In the genomic region with DNA sequence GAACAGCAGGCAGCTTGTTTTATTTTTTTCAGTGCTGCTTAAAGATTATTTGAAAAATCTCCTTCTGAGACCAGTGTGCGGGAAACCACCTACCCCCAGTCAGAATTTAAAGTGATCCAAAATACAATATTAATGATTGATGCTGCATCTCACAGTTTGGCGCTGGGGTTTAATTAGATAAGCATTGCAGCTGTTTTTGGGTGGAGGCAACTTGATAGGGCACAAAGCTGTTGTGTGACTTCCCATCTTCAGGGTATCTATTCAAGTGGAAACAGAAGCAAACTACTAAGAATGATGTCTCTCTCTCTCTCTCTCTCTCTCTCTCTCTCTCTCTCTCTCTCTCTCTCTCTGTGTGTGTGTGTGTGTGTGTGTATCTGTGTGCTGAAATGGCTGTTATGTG, we compare ENCODE assay signal across 25 mouse cellular contexts.
DNase-seq lines count a peak whose midpoint lies in the region; ATAC-seq and TF ChIP-seq lines count a peak whose summit lies in the region.
"Had no signal": no experiment of that assay in that cellular context is flagged by ENCODE, and none has a peak within 500 bp of the region (broad histone marks: within the 10 kb centered on the region; RNA-seq: fewer than 3 reads in every experiment).

No protein-coding gene starts in this region.

- H3K4me2 ChIP-seq in forebrain, embryonic 14.5 days (ENCODE audit: low read length), result no peak overlapping the region
- H3K4me2 ChIP-seq in forebrain, embryonic 13.5 days, result no peak overlapping the region
- H3K4me2 ChIP-seq in hindbrain, embryonic 14.5 days (replicated peaks), result no peak overlapping the region
- no peak overlapping the region for H3K4me2 ChIP-seq in hindbrain, embryonic 16.5 days (ENCODE audit: low read length)
- H3K4me2 ChIP-seq in lung, embryonic 15.5 days, result no peak overlapping the region
- H3K4me2 ChIP-seq: embryonic facial prominence, embryonic 13.5 days; limb, embryonic 12.5 days; liver, embryonic 15.5 days had no signal

- TF ChIP-seq CTCF in embryonic fibroblast, embryonic 13.5 days (IDR thresholded peaks at IDR 0.05; ENCODE audit: borderline replicate concordance, insufficient read depth, low read length), result no peak

- peak; percentile 28 for DNase-seq in forebrain, embryonic 14.5 days (ENCODE audit: low spot score)
- no peak for DNase-seq in hindbrain, embryonic 14.5 days (ENCODE audit: low spot score)
- no peak for DNase-seq in lung, postnatal 36 days
- DNase-seq in urinary bladder, adult 2 months (ENCODE audit: low spot score), result no peak
- DNase-seq: adrenal gland, postnatal 25 days; cerebellum, adult 18-20 months; gastrocnemius, postnatal 14 days; heart, postnatal 14 days; kidney, adult 8-10 months; kidney, postnatal 14 days; spleen, adult 18-20 months; thymus, postnatal 14 days had no signal

- H3K9me3 ChIP-seq in forebrain, embryonic 14.5 days (replicated peaks; ENCODE audit: control insufficient read depth, low read length), result no peaks in the 10 kb centered on the region
- H3K9me3 ChIP-seq in forebrain, embryonic 13.5 days (replicated peaks), result no peaks in the 10 kb centered on the region
- H3K9me3 ChIP-seq in hindbrain, embryonic 14.5 days (ENCODE audit: control insufficient read depth, low read length), result 0 out of 2 replicates have a peak, but pooled peaks cover under 1% of the 10 kb centered on the region
- H3K9me3 ChIP-seq in hindbrain, embryonic 16.5 days (ENCODE audit: control insufficient read depth, low read length), result no peaks in the 10 kb centered on the region
- H3K9me3 ChIP-seq in lung, embryonic 15.5 days, result no peaks in the 10 kb centered on the region
- H3K9me3 ChIP-seq: embryonic facial prominence, embryonic 13.5 days; limb, embryonic 12.5 days; liver, embryonic 15.5 days had no signal

- H3K4me1 ChIP-seq in forebrain, embryonic 14.5 days (ENCODE audit: control insufficient read depth, insufficient read depth, low read length), result peaks cover 14% of the 10 kb centered on the region
- H3K4me1 ChIP-seq in forebrain, embryonic 13.5 days, result peaks cover 26% of the 10 kb centered on the region
- H3K4me1 ChIP-seq in hindbrain, embryonic 14.5 days (replicated peaks; ENCODE audit: control insufficient read depth, insufficient read depth, low read length), result peaks cover 17% of the 10 kb centered on the region
- H3K4me1 ChIP-seq in hindbrain, embryonic 16.5 days (ENCODE audit: control insufficient read depth, insufficient read depth, low read depth, low read length), result peaks cover 11% of the 10 kb centered on the region
- H3K4me1 ChIP-seq in lung, embryonic 15.5 days, result peaks cover 14% of the 10 kb centered on the region
- H3K4me1 ChIP-seq in embryonic fibroblast, embryonic 13.5 days (ENCODE audit: control insufficient read depth, insufficient read depth, low read length), result peaks cover 14% of the 10 kb centered on the region
- H3K4me1 ChIP-seq: limb, embryonic 12.5 days; liver, embryonic 15.5 days had no signal

- TF ChIP-seq POLR2A in embryonic fibroblast, embryonic 13.5 days (IDR thresholded peaks at IDR 0.05; ENCODE audit: low read depth, low read length), result no peak

- H3K36me3 ChIP-seq in forebrain, embryonic 14.5 days (ENCODE audit: control insufficient read depth, insufficient read depth, low read length), result no peaks in the 10 kb centered on the region
- no peaks in the 10 kb centered on the region for H3K36me3 ChIP-seq in forebrain, embryonic 13.5 days (ENCODE audit: poor library complexity, severe bottlenecking)
- no peaks in the 10 kb centered on the region for H3K36me3 ChIP-seq in hindbrain, embryonic 14.5 days (replicated peaks; ENCODE audit: control insufficient read depth, insufficient read depth)
- no peaks in the 10 kb centered on the region for H3K36me3 ChIP-seq in hindbrain, embryonic 16.5 days (ENCODE audit: control insufficient read depth, insufficient read depth, low read length)
- no peaks in the 10 kb centered on the region for H3K36me3 ChIP-seq in lung, embryonic 15.5 days
- H3K36me3 ChIP-seq: embryonic facial prominence, embryonic 13.5 days; limb, embryonic 12.5 days; liver, embryonic 15.5 days had no signal

- H3K27ac ChIP-seq in forebrain, embryonic 14.5 days (ENCODE audit: low read depth, low read length), result 0 out of 2 replicates have a peak overlapping the region, but pooled peaks have one; percentile 14
- H3K27ac ChIP-seq in forebrain, embryonic 13.5 days, result no peak overlapping the region
- H3K27ac ChIP-seq in hindbrain, embryonic 14.5 days, result peak overlapping the region; percentile 74
- H3K27ac ChIP-seq in hindbrain, embryonic 16.5 days (ENCODE audit: low read depth, low read length), result no peak overlapping the region
- 0 out of 2 replicates have a peak overlapping the region, but pooled peaks have one; percentile 68 for H3K27ac ChIP-seq in lung, embryonic 15.5 days
- peak overlapping the region; percentile 56 for H3K27ac ChIP-seq in embryonic fibroblast, embryonic 13.5 days (ENCODE audit: insufficient read depth, low read length)
- H3K27ac ChIP-seq: embryonic facial prominence, embryonic 13.5 days; limb, embryonic 12.5 days; liver, embryonic 15.5 days; macrophage had no signal

- no peak overlapping the region for H3K9ac ChIP-seq in forebrain, embryonic 14.5 days (ENCODE audit: low read length)
- no peak overlapping the region for H3K9ac ChIP-seq in forebrain, embryonic 13.5 days
- no peak overlapping the region for H3K9ac ChIP-seq in hindbrain, embryonic 14.5 days
- H3K9ac ChIP-seq in hindbrain, embryonic 16.5 days (ENCODE audit: low read depth, low read length), result no peak overlapping the region
- H3K9ac ChIP-seq in lung, embryonic 15.5 days, result no peak overlapping the region
- H3K9ac ChIP-seq: embryonic facial prominence, embryonic 13.5 days; limb, embryonic 12.5 days; liver, embryonic 15.5 days had no signal

- no peaks in the 10 kb centered on the region for H3K27me3 ChIP-seq in forebrain, embryonic 14.5 days (replicated peaks; ENCODE audit: control insufficient read depth, insufficient read depth, low read length)
- H3K27me3 ChIP-seq in forebrain, embryonic 13.5 days, result no peaks in the 10 kb centered on the region
- no peaks in the 10 kb centered on the region for H3K27me3 ChIP-seq in hindbrain, embryonic 14.5 days (ENCODE audit: control insufficient read depth, insufficient read depth, low read length)
- H3K27me3 ChIP-seq in hindbrain, embryonic 16.5 days (replicated peaks; ENCODE audit: control insufficient read depth, insufficient read depth, low read length), result no peaks in the 10 kb centered on the region
- H3K27me3 ChIP-seq in lung, embryonic 15.5 days, result no peaks in the 10 kb centered on the region
- H3K27me3 ChIP-seq: CH12.LX; embryonic facial prominence, embryonic 13.5 days; limb, embryonic 12.5 days; liver, embryonic 15.5 days; Patski had no signal

- WGBS in forebrain, embryonic 14.5 days, result 62% methylated on average over 2 of the region's 2 CpGs
- 74% methylated on average over 2 of the region's 2 CpGs for WGBS in forebrain, embryonic 13.5 days
- 54% methylated on average over 2 of the region's 2 CpGs for WGBS in hindbrain, embryonic 14.5 days
- 55% methylated on average over 2 of the region's 2 CpGs for WGBS in hindbrain, embryonic 16.5 days
- 51% methylated on average over 2 of the region's 2 CpGs for WGBS in lung, embryonic 15.5 days

- ATAC-seq in forebrain, embryonic 14.5 days, result no peak
- no peak for ATAC-seq in forebrain, embryonic 13.5 days
- no peak for ATAC-seq in hindbrain, embryonic 14.5 days (ENCODE audit: low FRiP score)
- no peak for ATAC-seq in hindbrain, embryonic 16.5 days
- no peak for ATAC-seq in lung, embryonic 15.5 days (ENCODE audit: borderline replicate concordance, extremely low read depth, low FRiP score, low TSS enrichment)
- ATAC-seq: intestine, embryonic 16.5 days; lung, postnatal 0 days had no signal

- no peak overlapping the region for H3K4me3 ChIP-seq in forebrain, embryonic 14.5 days (ENCODE audit: low read depth, low read length)
- no peak overlapping the region for H3K4me3 ChIP-seq in forebrain, embryonic 13.5 days
- no peak overlapping the region for H3K4me3 ChIP-seq in hindbrain, embryonic 14.5 days (replicated peaks; ENCODE audit: low read length)
- H3K4me3 ChIP-seq in hindbrain, embryonic 16.5 days (ENCODE audit: low read length), result no peak overlapping the region
- no peak overlapping the region for H3K4me3 ChIP-seq in lung, embryonic 15.5 days
- no peak overlapping the region for H3K4me3 ChIP-seq in embryonic fibroblast, embryonic 13.5 days (ENCODE audit: insufficient read depth, low read length)
- H3K4me3 ChIP-seq: embryonic facial prominence, embryonic 13.5 days; erythroblast, embryonic 14.5 days; limb, embryonic 12.5 days; liver, embryonic 15.5 days had no signal

Comparison
In these comparisons a context has a peak if more than half of its experiments do, and no peak if none do; other contexts are left out.
1. H3K27ac ChIP-seq: peak in forebrain, embryonic 14.5 days (single experiment), hindbrain, embryonic 14.5 days (single experiment), lung, embryonic 15.5 days (single experiment) and embryonic fibroblast, embryonic 13.5 days (single experiment); none in forebrain, embryonic 13.5 days (single experiment) and hindbrain, embryonic 16.5 days (single experiment).